Mouse (Mus musculus): ENCODE results near the gene Sumo2. TPM values are rescaled to one million over a fixed set of nuclear protein-coding genes. Genes with fewer than 3 reads are reported as not detected.
A peak's percentile ranks its signal among the peaks of the same experiment; 100 is the strongest.
"Not testable (repeated sequence)": the region's sequence is repeated elsewhere in the genome, so short reads cannot be mapped to it uniquely, and the experiment has no call there.

Gene Sumo2
- polyA plus RNA-seq, 1 experiment from 2014 or later, result 846 TPM

DNA sequence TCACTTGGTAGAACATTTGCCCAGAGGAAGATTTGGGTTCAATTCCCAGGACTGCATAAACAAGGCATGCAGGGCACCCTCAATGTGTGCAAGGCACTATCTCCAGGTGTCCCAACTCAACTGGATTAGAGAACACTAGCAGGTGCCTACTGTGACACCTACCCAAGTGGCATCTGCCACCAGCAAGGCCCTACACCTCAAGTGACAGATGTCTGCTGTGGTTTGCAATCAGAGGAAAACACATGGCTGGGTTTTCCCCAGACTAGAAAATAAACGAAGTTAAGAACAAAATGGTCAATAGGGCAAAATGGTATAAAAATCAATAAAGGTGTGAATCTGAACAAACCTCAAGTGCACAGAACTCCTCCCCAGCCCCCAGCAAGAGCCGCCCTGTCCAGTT is 28.0 kb downstream of the Sumo2 start:
- Histone ChIP-seq H3K36me3 (peaks cover 8% of the 10 kb centered on the region; the same call in 1 of the 2 replicates), H3K4me3 (replicated peaks) (no peak overlapping the region), H3K4me2 (replicated peaks) (no peak overlapping the region), H3K9ac (no peak overlapping the region), H3K4me1 (peaks cover 43% of the 10 kb centered on the region), H3K9me3 (replicated peaks) (no peaks in the 10 kb centered on the region), H3K27ac (replicated peaks) (no peak overlapping the region), H3K27me3 (no peaks in the 10 kb centered on the region)
- 83% methylated on average over 2 of the region's 2 CpGs for WGBS
- ATAC-seq (ENCODE audit: insufficient number of reproducible peaks, low FRiP score, low TSS enrichment, low read depth), result no peak

DNA sequence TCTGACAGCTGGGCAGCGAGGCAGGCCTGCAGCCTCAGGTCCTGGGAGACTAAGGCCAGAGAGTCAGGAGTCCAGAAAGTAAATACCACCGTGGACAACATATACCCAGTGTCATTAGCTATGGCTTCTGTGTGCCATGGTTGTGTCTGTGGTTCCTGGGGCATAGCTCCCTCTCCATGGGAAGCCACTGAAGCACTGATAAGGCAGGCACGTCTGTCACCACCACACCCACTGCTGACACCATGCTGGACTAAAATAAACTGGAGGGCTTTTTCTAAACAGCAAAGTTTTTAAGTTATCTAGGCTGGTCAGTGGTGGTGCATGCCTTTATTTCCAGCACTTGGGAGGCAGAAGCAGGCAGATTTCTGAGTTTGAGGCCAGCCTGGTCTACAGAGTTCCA is 29.5 kb downstream of the Sumo2 start:
- 80% methylated on average over 3 of the region's 3 CpGs for WGBS
- no peak overlapping the region for H3K4me3 ChIP-seq (replicated peaks)
- peaks cover 20% of the 10 kb centered on the region for H3K36me3 ChIP-seq
- H3K27ac ChIP-seq (replicated peaks), result no peak overlapping the region
- no peak overlapping the region for H3K4me2 ChIP-seq (replicated peaks)
- no peaks in the 10 kb centered on the region for H3K27me3 ChIP-seq
- no peaks in the 10 kb centered on the region for H3K9me3 ChIP-seq (replicated peaks)
- H3K9ac ChIP-seq, result no peak overlapping the region
- H3K4me1 ChIP-seq, result peaks cover 28% of the 10 kb centered on the region
- no peak for ATAC-seq (ENCODE audit: insufficient number of reproducible peaks, low FRiP score, low TSS enrichment, low read depth)

DNA sequence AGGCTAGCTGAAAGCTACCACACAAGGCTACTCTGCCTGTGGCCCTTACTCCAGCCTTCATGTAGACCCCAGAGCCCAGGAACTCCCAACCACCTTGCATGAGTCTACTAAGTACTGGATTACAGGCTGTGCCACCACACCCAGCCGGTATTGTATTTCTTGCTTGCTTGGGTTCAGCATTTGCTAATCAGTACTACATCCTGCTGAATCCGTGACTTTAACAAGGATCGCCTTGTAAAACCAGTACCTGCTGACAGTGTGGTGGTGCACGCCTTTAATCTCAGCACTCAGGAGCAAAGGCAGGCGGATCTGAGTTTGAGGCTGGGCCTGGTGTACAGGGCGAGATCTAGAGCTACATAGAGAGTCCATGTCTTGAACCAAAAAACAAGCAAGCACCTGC is 33.4 kb downstream of the Sumo2 start:
- H3K9me3 ChIP-seq (replicated peaks), result no peaks in the 10 kb centered on the region
- no peak overlapping the region for H3K27ac ChIP-seq (replicated peaks)
- no peak overlapping the region for H3K9ac ChIP-seq
- ATAC-seq (ENCODE audit: insufficient number of reproducible peaks, low FRiP score, low TSS enrichment, low read depth), result no peak
- WGBS, result 81% methylated on average over 6 of the region's 6 CpGs
- H3K36me3 ChIP-seq, result peaks cover 53% of the 10 kb centered on the region
- no peak overlapping the region for H3K4me2 ChIP-seq (replicated peaks)
- no peaks in the 10 kb centered on the region for H3K4me1 ChIP-seq
- H3K4me3 ChIP-seq (replicated peaks), result no peak overlapping the region
- no peaks in the 10 kb centered on the region for H3K27me3 ChIP-seq

DNA sequence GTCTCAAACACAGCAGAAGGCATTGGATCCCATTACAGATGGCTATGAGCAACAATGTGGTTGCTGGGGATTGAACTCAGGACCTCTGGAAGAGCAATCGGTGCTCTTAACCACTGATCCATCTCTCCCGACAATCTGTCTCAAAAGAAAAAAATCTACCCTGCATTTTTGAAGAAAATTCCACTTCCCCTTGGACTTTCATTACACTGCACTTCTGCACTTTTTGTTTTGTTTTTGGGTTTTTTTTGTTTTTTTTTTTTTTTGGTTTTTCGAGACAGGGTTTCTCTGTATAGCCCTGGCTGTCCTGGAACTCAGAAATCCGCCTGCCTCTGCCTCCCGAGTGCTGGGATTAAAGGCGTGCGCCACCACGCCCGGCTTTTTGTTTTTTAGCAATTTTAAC is 39.5 kb downstream of the Sumo2 start:
- H3K9me3 ChIP-seq (replicated peaks); H3K27ac ChIP-seq (replicated peaks); H3K4me1 ChIP-seq; ATAC-seq (ENCODE audit: insufficient number of reproducible peaks, low FRiP score, low TSS enrichment, low read depth); H3K27me3 ChIP-seq; H3K9ac ChIP-seq; H3K4me2 ChIP-seq (replicated peaks); H3K4me3 ChIP-seq (replicated peaks): not testable (repeated sequence)
- 87% methylated on average over 9 of the region's 9 CpGs for WGBS
- H3K36me3 ChIP-seq, result peaks cover 42% of the 10 kb centered on the region

DNA sequence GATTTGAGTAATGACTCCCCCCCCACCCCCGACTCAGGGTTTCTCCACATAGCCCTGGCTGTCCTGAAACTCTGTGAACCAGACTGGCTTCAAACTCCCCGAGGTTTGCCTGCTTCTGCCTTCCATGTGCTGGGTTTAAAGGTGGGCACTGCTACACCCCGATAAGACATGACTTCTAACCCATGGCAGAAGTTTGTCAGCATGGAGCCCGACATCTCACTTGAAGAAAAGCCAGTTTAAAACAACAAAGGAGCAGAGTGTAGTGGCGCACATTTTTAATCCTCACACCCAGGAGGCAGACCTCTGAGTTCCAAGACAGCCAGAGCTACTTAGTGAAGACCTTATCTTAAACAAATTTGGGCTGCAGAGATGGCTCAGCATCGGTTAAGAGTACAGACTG is 43.7 kb downstream of the Sumo2 start:
- Histone ChIP-seq H3K4me3 (replicated peaks) (peak overlapping the region; percentile 75), H3K9ac (0 out of 2 replicates have a peak overlapping the region, but pooled peaks have one; percentile 58)
- WGBS, result 34% methylated on average over 6 of the region's 6 CpGs

DNA sequence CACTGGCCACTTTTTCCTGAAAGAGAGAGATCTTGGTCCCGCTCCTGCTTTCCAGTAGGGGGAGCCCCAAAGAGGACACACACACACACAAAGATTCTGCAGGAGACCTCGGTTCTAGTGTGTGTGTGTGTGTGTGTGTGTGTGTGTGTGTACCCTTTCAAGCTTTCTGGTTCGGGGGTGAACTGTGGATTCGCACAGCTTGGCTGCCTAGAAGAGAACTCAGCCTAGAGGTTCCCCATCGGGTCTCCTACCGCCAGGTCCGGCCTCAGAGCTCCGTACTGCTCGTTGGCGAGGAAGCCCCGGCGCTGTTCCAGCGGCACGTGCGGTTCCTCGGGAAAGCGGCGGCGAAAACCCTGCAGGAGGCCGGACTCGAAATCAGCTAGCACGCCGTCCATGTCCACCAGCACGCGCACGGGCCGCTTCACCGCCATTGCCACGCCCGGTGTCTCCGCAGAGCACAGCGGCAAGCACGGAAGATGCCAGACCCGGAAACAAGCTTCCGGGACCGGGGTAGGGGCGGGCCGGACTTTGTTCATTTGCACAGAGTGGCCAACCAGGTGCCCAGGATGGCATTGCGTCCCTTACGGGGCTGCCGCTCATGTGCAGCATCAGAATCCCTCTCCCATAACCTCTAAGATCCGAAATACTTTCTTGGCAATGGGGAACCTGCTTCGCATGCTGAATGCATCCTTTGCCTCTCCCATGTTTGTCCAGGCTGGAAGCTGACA is 44.6 kb downstream of the Sumo2 start, which contains the start of gene Nt5c:
Gene Nt5c, minus strand, starts transcription at position 507 of the 728 bp plus-strand sequence.
- Histone ChIP-seq H3K36me3 (peaks cover 14% of the 10 kb centered on the region), H3K4me3 (replicated peaks) (peak within 1 kb of the TSS; percentile 75), H3K9me3 (replicated peaks) (no peaks in the 10 kb centered on the region), H3K4me1 (peaks cover 16% of the 10 kb centered on the region), H3K9ac (peak within 1 kb of the TSS; percentile 58), H3K27me3 (no peaks in the 10 kb centered on the region), H3K27ac (replicated peaks) (peak within 1 kb of the TSS; percentile 91), H3K4me2 (replicated peaks) (peak within 1 kb of the TSS; percentile 75)
- ATAC-seq (ENCODE audit: insufficient number of reproducible peaks, low FRiP score, low TSS enrichment, low read depth), result peak; percentile 86
- under 1% methylated on average over 43 of the region's 43 CpGs for WGBS

More for the DNA sequence above, 43.7 kb downstream of the Sumo2 start:
- H3K36me3 ChIP-seq, result peaks cover 20% of the 10 kb centered on the region
- H3K9me3 ChIP-seq (replicated peaks), result no peaks in the 10 kb centered on the region
- ATAC-seq (ENCODE audit: insufficient number of reproducible peaks, low FRiP score, low TSS enrichment, low read depth), result no peak
- no peaks in the 10 kb centered on the region for H3K27me3 ChIP-seq
- H3K27ac ChIP-seq (replicated peaks), result no peak overlapping the region
- H3K4me1 ChIP-seq, result peaks cover 16% of the 10 kb centered on the region
- H3K4me2 ChIP-seq (replicated peaks), result peak overlapping the region; percentile 75

DNA sequence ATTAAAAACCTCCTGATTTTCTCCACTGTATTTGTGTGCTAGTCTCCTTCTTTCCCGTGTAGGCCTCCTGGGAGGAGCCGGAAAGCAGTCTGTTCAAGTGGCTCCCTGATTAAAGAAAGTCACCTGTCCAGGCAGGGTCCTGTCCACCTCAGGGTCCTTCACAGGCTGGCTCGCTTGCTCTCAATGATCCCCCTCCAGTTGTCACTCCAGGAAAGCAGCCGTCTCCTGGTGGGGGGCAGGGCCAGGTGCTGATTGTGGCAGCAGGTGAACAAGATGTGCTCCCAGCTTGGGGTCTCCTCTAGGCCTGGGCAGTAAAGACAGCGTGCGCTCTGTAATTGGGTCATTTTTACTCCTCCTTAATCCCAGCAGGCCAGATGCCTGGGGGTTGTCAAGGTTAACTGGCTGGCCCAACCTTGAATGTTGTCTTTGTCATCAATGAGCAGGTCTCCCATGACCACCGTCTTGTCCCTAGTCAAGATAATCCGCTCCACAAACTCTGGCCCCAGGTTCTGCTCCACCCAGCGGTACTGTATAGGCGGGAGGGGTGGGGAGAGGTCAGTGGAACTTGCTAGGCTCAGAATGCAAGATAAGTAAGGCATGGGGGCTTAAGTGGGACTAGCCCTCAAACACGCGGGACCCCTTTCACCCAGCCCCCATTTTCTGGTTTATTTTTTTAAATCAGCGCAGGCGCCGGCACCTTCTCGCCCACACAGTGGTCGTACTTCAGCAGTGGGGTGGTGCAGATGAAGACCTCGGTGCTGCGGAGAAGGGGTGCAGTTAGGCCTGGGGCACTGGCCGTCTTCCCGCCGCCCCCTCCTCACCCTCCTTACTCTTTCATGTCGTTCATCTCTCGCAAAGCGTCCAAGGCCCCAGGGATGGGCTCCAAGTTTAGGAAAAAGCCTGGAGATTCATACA is 45.4 kb downstream of the Sumo2 start:
- WGBS, result 21% methylated on average over 25 of the region's 25 CpGs
- Histone ChIP-seq H3K27ac (replicated peaks) (peak overlapping the region; percentile 91), H3K4me2 (replicated peaks) (peak overlapping the region; percentile 75), H3K9me3 (replicated peaks) (no peaks in the 10 kb centered on the region), H3K27me3 (no peaks in the 10 kb centered on the region), H3K4me1 (peaks cover 16% of the 10 kb centered on the region), H3K9ac (peak overlapping the region; percentile 58; the same call in 1 of the 2 replicates), H3K36me3 (peaks cover 14% of the 10 kb centered on the region), H3K4me3 (replicated peaks) (peak overlapping the region; percentile 75)
- peak; percentile 20; the same call in 1 of the 2 replicates for ATAC-seq (ENCODE audit: insufficient number of reproducible peaks, low FRiP score, low TSS enrichment, low read depth)

DNA sequence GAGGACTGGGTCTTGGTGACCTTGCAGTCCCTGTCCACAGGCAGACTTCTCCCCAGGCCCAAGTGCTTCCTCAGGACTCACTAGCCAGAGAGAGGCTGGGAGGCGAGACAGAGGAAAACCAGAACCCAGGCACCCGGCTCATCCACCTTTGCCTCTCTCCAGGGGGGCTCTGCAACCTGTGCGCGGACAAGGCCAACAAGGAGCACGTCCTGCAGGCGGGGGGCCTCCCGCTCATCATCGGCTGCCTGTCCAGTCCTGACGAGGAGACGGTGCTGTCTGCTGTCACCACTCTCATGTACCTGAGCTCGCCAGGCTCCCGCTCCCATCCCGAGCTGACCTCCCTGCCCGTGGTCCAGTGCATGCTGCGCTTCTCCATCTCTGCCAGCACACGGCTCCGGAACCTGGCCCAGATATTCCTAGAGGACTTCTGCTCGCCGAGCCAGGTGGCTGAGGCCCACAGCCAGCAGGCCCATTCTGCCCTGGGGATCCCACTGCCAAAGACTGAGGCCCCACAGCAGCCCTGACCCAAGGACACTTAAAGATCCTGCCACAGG is 47.4 kb downstream of the Sumo2 start:
- Histone ChIP-seq H3K27me3 (no peaks in the 10 kb centered on the region), H3K4me1 (peaks cover 16% of the 10 kb centered on the region), H3K36me3 (peaks cover 14% of the 10 kb centered on the region), H3K27ac (replicated peaks) (no peak overlapping the region), H3K9me3 (replicated peaks) (no peaks in the 10 kb centered on the region), H3K9ac (no peak overlapping the region), H3K4me3 (replicated peaks) (no peak overlapping the region), H3K4me2 (replicated peaks) (no peak overlapping the region)
- no peak for ATAC-seq (ENCODE audit: insufficient number of reproducible peaks, low FRiP score, low TSS enrichment, low read depth)
- 83% methylated on average over 19 of the region's 19 CpGs for WGBS

DNA sequence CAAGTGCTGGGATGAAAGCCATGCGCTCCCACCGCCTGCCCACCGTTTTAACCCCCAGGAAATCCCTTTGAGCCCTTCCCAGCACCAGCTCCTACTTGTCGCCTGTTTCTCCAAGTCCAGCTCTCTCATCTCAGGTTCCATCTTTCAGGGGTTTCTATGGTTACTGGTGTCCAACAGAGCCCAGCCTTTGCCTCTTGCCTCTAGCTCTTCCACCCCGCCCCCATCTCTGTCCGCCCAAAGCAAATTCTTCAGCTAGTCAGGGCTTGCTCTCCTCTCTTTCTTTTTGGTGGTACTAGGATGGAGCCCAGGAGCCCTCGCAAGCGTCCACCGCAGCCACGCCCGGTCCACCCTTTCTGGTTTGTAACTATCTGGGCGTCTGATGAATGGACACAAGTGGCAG is 50.9 kb downstream of the Sumo2 start:
- peak overlapping the region; percentile 14; the same call in 1 of the 2 replicates for H3K27ac ChIP-seq (replicated peaks)
- H3K4me2 ChIP-seq (replicated peaks), result no peak overlapping the region
- H3K4me3 ChIP-seq (replicated peaks), result no peak overlapping the region
- H3K27me3 ChIP-seq, result no peaks in the 10 kb centered on the region
- H3K9me3 ChIP-seq (replicated peaks), result no peaks in the 10 kb centered on the region
- ATAC-seq (ENCODE audit: insufficient number of reproducible peaks, low FRiP score, low TSS enrichment, low read depth), result no peak
- H3K36me3 ChIP-seq, result peaks cover 14% of the 10 kb centered on the region
- H3K9ac ChIP-seq, result no peak overlapping the region
- WGBS, result 35% methylated on average over 12 of the region's 12 CpGs
- H3K4me1 ChIP-seq, result no peaks in the 10 kb centered on the region

DNA sequence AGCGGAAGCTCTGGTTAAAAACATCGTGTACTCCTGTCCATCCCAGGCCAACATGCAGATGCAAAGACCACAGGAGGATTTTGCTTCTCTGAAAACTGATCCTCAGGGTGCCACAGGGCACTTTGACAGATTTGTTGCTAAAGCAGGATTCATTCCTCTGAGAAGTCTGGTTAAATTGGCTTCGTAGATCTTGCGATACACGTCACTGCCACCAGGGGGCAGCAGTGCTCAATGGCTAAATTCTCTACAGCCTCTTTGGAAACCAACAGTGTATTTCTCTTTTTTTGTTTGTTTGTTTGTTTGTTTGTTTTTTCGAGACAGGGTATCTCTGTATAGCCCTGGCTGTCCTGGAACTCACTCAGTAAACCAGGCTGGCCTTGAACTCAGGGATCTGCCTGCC is 52.4 kb downstream of the Sumo2 start:
- no peaks in the 10 kb centered on the region for H3K27me3 ChIP-seq
- H3K27ac ChIP-seq (replicated peaks), result no peak overlapping the region
- H3K4me3 ChIP-seq (replicated peaks), result no peak overlapping the region
- ATAC-seq (ENCODE audit: insufficient number of reproducible peaks, low FRiP score, low TSS enrichment, low read depth), result no peak
- H3K9ac ChIP-seq, result no peak overlapping the region
- H3K9me3 ChIP-seq (replicated peaks), result no peaks in the 10 kb centered on the region
- no peaks in the 10 kb centered on the region for H3K4me1 ChIP-seq
- 15% methylated on average over 6 of the region's 6 CpGs for WGBS
- H3K4me2 ChIP-seq (replicated peaks), result no peak overlapping the region
- peaks cover 5% of the 10 kb centered on the region; the same call in 1 of the 2 replicates for H3K36me3 ChIP-seq

DNA sequence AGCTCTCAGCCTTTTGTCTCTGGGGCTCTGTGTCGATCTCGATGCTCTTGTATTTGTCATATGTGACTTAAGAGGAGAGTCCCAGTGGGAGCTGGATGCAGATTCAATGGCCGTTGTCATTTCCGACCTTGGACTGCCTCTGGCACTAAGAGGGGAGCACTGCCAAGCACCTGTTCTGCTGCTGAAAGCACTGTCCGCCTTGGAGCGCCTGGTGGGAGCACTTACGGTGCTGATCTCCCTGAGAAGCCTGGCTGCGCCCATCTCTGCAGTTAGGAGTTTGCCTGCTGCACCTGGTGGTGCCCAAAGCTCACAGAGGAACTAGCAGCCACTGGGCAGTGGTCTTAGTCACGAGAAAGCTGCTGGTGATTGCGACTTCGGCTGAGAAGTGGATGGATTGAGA is 52.8 kb downstream of the Sumo2 start:
- Histone ChIP-seq H3K9me3 (replicated peaks) (no peaks in the 10 kb centered on the region), H3K4me3 (replicated peaks) (no peak overlapping the region), H3K27me3 (no peaks in the 10 kb centered on the region), H3K27ac (replicated peaks) (no peak overlapping the region), H3K9ac (no peak overlapping the region), H3K36me3 (peaks cover 5% of the 10 kb centered on the region; the same call in 1 of the 2 replicates), H3K4me1 (no peaks in the 10 kb centered on the region), H3K4me2 (replicated peaks) (no peak overlapping the region)
- no peak for ATAC-seq (ENCODE audit: insufficient number of reproducible peaks, low FRiP score, low TSS enrichment, low read depth)
- 64% methylated on average over 11 of the region's 11 CpGs for WGBS

All from embryonic facial prominence, embryonic 15.5 days (tissue).